Mouse (Mus musculus) heart, adult 2 months (tissue): ENCODE measurements around the gene Zdhhc17.

Source experiments
- CTCF ChIP-seq: fragments of 200-600 bp; IDR thresholded peaks from 2 replicates; pipeline ENCODE4 v1.8.1; 2022; ENCODE audit warnings: antibody characterized with exemption, mild to moderate bottlenecking, moderate library complexity
- POLR2A ChIP-seq: fragments of 200-500 bp; IDR thresholded peaks from 2 replicates; pipeline ENCODE4 v1.6.1; 2011; ENCODE audit warnings: mild to moderate bottlenecking, low read depth, low read length, control low read depth; ENCODE audit not compliant: insufficient read depth

- TF ChIP-seq CTCF (no peak), POLR2A (no peak)
These were observed 78.6 kb downstream of the Zdhhc17 start for GRCm38 (mm10) chr10:110931161-110931912.
